Mouse (Mus musculus): ENCODE data around the gene Katnal1. TPM values are rescaled to one million over a fixed set of nuclear protein-coding genes. Genes with fewer than 3 reads are reported as not detected.

Katnal1 gene
- polyA plus RNA-seq, 1 experiment from 2014 or later, result 4.3 TPM

DNA sequence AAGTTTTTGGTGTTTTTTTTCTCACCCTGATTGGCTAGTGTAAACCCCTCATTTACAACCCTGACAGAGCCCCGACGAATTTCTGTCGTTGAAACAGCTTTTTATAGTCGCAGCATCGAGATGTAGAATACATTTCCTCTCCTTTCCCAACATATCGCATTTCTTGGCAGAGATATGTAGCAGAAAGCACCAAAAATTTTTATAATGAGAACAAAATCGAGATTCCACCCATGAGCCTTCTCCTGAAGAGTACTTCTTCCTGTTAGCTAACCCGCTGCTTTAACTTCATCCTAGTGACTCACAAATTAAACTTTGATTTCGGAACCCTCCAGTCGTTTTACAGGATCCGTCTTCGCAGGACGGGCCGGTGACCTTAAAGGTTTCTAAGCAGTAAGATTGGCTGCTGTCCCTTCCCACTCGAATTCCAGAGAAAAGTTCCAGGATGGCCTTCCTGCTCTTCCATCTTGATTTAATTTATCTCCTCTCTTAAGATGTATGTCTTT is 36.0 kb upstream of the Katnal1 start:
- TF ChIP-seq EP300 (IDR thresholded peaks at IDR 0.05), result no peak
- no peak for TF ChIP-seq CTCF (IDR thresholded peaks at IDR 0.05)
- peak overlapping the region; percentile 8; the same call in 1 of the 2 replicates for H3K4me2 ChIP-seq (replicated peaks; ENCODE audit: low read depth, low read length)
- DNase-seq (ENCODE audit: low spot score), result peak; percentile 65

DNA sequence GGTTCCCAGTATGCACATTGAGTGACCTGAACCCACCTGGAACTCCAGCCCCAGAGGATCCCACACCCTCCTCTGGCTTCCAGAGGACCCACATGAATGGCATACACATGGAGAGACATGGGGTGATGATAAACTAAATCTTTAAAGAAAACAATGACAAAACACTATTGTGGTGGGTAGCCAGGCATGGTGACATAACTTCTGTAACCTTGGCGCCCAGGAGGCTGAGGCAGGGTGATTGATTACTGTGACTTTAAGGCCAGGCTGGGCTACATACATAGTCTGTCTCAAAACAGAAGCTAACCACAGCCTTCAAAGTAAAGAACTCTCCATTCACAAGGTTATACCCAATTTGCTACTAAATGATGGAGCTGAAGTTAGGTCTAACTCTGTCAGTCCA is 35.1 kb upstream of the Katnal1 start:
- no peak overlapping the region for H3K9ac ChIP-seq (replicated peaks; ENCODE audit: low read depth)
- DNase-seq (ENCODE audit: low spot score) (no peak), ATAC-seq (no peak)
- no peaks in the 10 kb centered on the region for H3K27me3 ChIP-seq (replicated peaks; ENCODE audit: insufficient read depth, low read length)
- H3K4me2 ChIP-seq (replicated peaks; ENCODE audit: low read depth, low read length), result no peak overlapping the region
- H3K36me3 ChIP-seq (ENCODE audit: insufficient read depth, low read length), result no peaks in the 10 kb centered on the region
- H3K4me1 ChIP-seq (ENCODE audit: insufficient read depth, low read depth, low read length), result peaks cover 13% of the 10 kb centered on the region; the same call in 1 of the 2 replicates
- H3K4me3 ChIP-seq (ENCODE audit: low read depth, low read length), result no peak overlapping the region
- no peak overlapping the region for H3K27ac ChIP-seq (ENCODE audit: low read length)
- no peaks in the 10 kb centered on the region for H3K9me3 ChIP-seq (ENCODE audit: low read length)
- WGBS, result 76% methylated on average over 1 of the region's 1 CpGs
- no peak for TF ChIP-seq EP300 (IDR thresholded peaks at IDR 0.05)
- no peak for TF ChIP-seq CTCF (IDR thresholded peaks at IDR 0.05)

More for the DNA sequence above, 36.0 kb upstream of the Katnal1 start:
- H3K4me3 ChIP-seq (ENCODE audit: low read depth, low read length), result no peak overlapping the region
- peak; percentile 27; the same call in 1 of the 2 replicates for ATAC-seq
- no peaks in the 10 kb centered on the region for H3K9me3 ChIP-seq (ENCODE audit: low read length)
- no peak overlapping the region for H3K9ac ChIP-seq (replicated peaks; ENCODE audit: low read depth)
- peaks cover 13% of the 10 kb centered on the region for H3K4me1 ChIP-seq (ENCODE audit: insufficient read depth, low read depth, low read length)
- 26% methylated on average over 15 of the region's 15 CpGs for WGBS
- H3K36me3 ChIP-seq (ENCODE audit: insufficient read depth, low read length), result no peaks in the 10 kb centered on the region
- no peaks in the 10 kb centered on the region for H3K27me3 ChIP-seq (replicated peaks; ENCODE audit: insufficient read depth, low read length)
- H3K27ac ChIP-seq (ENCODE audit: low read length), result peak overlapping the region; percentile 48

DNA sequence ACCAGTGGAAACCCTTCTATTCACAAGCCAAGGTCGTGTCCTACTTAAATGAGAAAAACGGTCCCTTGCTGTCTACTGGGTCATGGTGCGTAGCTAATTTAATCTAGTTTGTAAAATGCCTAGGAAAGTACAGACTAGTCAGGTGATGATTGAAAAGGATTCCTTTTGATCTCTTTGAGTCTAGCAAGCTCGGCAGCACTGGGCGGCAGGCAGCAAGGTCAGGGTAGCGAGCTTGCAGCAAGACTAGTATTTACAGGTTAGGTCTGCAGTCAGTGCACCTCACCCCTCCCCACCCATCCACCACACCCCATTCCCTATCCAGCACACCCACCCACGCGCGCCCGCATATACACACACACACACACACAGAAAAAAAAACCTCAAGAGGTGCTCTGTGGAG is 31.1 kb upstream of the Katnal1 start:
- no peaks in the 10 kb centered on the region for H3K36me3 ChIP-seq (ENCODE audit: insufficient read depth, low read length)
- no peak for ATAC-seq
- no peak overlapping the region for H3K4me3 ChIP-seq (ENCODE audit: low read depth, low read length)
- 69% methylated on average over 10 of the region's 10 CpGs for WGBS
- no peak overlapping the region for H3K9ac ChIP-seq (replicated peaks; ENCODE audit: low read depth)
- H3K4me1 ChIP-seq (ENCODE audit: insufficient read depth, low read depth, low read length), result peaks cover 6% of the 10 kb centered on the region; the same call in 1 of the 2 replicates
- H3K27me3 ChIP-seq (replicated peaks; ENCODE audit: insufficient read depth, low read length), result no peaks in the 10 kb centered on the region
- no peak for DNase-seq (ENCODE audit: low spot score)
- TF ChIP-seq EP300 (IDR thresholded peaks at IDR 0.05) (no peak), CTCF (IDR thresholded peaks at IDR 0.05) (no peak)
- peak overlapping the region; percentile 43 for H3K27ac ChIP-seq (ENCODE audit: low read length)
- H3K4me2 ChIP-seq (replicated peaks; ENCODE audit: low read depth, low read length), result peak overlapping the region; percentile 79
- no peaks in the 10 kb centered on the region for H3K9me3 ChIP-seq (ENCODE audit: low read length)

DNA sequence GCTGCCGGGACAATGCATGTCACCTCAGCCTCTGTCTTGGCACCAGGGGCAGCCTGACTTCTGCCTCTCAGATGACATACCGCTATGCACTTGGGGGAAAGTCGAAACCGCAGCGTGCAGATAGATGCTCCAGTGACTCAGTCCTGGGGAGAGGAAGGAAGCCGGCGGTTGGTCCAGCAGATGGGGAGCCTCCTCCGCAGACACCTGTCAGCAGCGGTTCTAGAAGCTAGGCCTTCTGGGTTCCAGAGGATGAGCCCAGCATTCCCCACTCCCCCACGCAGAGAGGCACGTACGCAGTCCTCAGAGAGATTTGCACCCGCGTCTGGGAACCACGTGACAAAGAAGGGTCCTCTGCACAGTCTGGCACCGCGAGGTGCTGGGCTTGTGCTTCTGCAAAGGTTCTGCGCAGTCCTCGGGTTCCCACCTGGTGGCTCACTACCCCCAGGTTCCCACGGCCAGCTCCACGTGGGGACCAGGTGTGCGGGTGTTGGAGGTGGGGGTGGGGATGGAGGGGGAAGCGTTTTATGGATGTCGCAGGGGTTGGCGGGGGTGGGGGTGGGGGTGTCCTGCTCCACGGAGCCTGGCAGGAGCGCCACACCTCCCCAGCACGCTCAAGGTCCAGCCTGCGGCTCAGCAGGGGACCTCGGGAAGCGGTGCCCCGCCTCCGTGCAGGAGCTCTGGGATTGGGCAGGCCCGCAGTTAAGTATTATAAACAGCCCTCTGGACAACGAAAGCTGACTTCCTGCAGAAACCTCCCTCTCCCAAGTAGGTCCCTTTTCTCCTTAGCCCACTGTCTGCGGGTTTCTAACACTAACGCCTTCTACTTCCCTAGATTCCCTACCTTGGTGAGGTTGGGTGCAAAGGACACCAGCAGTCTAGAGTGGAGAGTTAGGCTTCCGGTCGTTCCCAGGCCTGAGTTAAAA is 30.2 kb upstream of the Katnal1 start:
- TF ChIP-seq EP300 (IDR thresholded peaks at IDR 0.05) (no peak), CTCF (IDR thresholded peaks at IDR 0.05) (no peak)

DNA sequence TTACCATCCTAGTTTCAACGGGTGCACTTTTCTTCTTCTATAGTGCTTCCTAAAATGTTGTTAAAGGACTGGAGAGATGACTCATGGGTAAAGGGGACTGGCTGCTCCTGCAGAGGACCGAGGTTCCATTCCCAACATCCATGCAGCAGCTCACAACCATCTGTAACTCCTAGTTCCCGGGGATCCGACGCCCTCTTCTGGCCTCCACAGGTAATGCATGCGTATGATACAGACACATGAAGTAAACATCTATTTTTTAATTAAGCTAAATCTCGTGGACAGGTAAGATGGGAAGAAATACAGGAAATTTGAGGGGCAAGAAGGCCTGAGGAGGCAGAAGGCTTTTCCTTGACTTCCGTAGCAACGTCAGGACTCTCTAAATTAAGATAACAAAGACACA is 29.2 kb upstream of the Katnal1 start:
- 45% methylated on average over 9 of the region's 9 CpGs for WGBS
- TF ChIP-seq CTCF (IDR thresholded peaks at IDR 0.05) (peak; percentile 67), EP300 (IDR thresholded peaks at IDR 0.05) (no peak)
- Histone ChIP-seq H3K4me3 (ENCODE audit: low read depth, low read length) (no peak overlapping the region), H3K9me3 (ENCODE audit: low read length) (no peaks in the 10 kb centered on the region), H3K9ac (replicated peaks; ENCODE audit: low read depth) (no peak overlapping the region), H3K4me1 (ENCODE audit: insufficient read depth, low read depth, low read length) (peaks cover 6% of the 10 kb centered on the region; the same call in 1 of the 2 replicates), H3K4me2 (replicated peaks; ENCODE audit: low read depth, low read length) (no peak overlapping the region), H3K36me3 (ENCODE audit: insufficient read depth, low read length) (no peaks in the 10 kb centered on the region), H3K27ac (ENCODE audit: low read length) (no peak overlapping the region), H3K27me3 (replicated peaks; ENCODE audit: insufficient read depth, low read length) (no peaks in the 10 kb centered on the region)
- DNase-seq (ENCODE audit: low spot score), result no peak
- no peak for ATAC-seq

More for the DNA sequence above, 30.2 kb upstream of the Katnal1 start:
- peak; percentile 83 for DNase-seq (ENCODE audit: low spot score)
- Histone ChIP-seq H3K4me1 (ENCODE audit: insufficient read depth, low read depth, low read length) (peaks cover 6% of the 10 kb centered on the region; the same call in 1 of the 2 replicates), H3K4me2 (replicated peaks; ENCODE audit: low read depth, low read length) (peak overlapping the region; percentile 79), H3K36me3 (ENCODE audit: insufficient read depth, low read length) (no peaks in the 10 kb centered on the region), H3K9me3 (ENCODE audit: low read length) (no peaks in the 10 kb centered on the region), H3K4me3 (ENCODE audit: low read depth, low read length) (peak overlapping the region; percentile 32), H3K9ac (replicated peaks; ENCODE audit: low read depth) (peak overlapping the region; percentile 3; the same call in 1 of the 2 replicates), H3K27ac (ENCODE audit: low read length) (no peak overlapping the region; the same call in 1 of the 2 replicates), H3K27me3 (replicated peaks; ENCODE audit: insufficient read depth, low read length) (no peaks in the 10 kb centered on the region)
- WGBS, result 1% methylated on average over 39 of the region's 39 CpGs
- peak; percentile 90 for ATAC-seq

DNA sequence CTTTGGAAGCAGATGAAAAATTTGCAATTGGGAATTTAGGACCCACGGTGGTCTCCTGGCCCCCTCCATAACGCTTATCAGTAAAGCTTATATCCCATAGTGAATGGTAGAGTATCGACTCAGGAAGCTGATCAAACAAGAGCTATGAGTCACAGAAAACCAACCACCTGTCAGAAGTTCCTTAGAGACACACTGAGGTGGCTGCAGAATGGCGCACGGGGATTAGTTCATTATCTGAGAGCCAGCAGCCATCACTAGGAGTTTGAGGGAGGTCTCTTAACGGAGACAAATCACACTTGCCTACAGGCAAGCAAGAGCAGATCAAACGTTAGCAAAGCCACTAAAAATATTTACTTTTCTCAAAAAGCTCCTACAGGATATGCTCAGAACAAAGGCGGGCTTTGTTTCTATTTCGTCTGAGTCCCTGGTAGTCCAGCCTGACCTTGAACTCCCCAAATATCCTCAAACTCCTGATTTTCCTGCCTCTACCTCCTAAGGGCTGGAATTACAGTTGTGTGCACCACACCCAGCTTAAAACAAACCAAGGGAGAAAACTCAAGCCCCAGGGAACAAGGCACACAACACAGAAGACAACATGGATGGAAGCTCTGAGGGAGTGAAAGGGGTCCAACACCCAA is 27.9 kb upstream of the Katnal1 start:
- H3K4me3 ChIP-seq (ENCODE audit: low read depth, low read length), result no peak overlapping the region
- ATAC-seq (no peak), DNase-seq (ENCODE audit: low spot score) (no peak)
- no peaks in the 10 kb centered on the region for H3K9me3 ChIP-seq (ENCODE audit: low read length)
- H3K9ac ChIP-seq (replicated peaks; ENCODE audit: low read depth), result no peak overlapping the region
- no peak for TF ChIP-seq CTCF (IDR thresholded peaks at IDR 0.05)
- no peak for TF ChIP-seq EP300 (IDR thresholded peaks at IDR 0.05)
- no peak overlapping the region for H3K4me2 ChIP-seq (replicated peaks; ENCODE audit: low read depth, low read length)
- H3K4me1 ChIP-seq (ENCODE audit: insufficient read depth, low read depth, low read length), result peaks cover 6% of the 10 kb centered on the region; the same call in 1 of the 2 replicates
- 23% methylated on average over 9 of the region's 9 CpGs for WGBS
- no peaks in the 10 kb centered on the region for H3K27me3 ChIP-seq (replicated peaks; ENCODE audit: insufficient read depth, low read length)
- H3K36me3 ChIP-seq (ENCODE audit: insufficient read depth, low read length), result no peaks in the 10 kb centered on the region
- H3K27ac ChIP-seq (ENCODE audit: low read length), result no peak overlapping the region
